Mouse (Mus musculus) midbrain, embryonic 11.5 days (tissue): Measurements from ENCODE around the gene Ints13. TPM values are rescaled to one million over a fixed set of nuclear protein-coding genes. Genes with fewer than 3 reads are reported as not detected.
A peak's percentile ranks its signal among the peaks of the same experiment; 100 is the strongest.

Experiments
- ATAC-seq: fragments of 200-750 bp; cut with Nextera tagmentation; 2 replicates; pipeline ENCODE4 v1.8.0; 2017; ENCODE audit warnings: moderate TSS enrichment, moderate library complexity; ENCODE audit not compliant: low FRiP score
- DNase-seq: peaks from one replicate; pipeline ENCODE4 v3.0.0; 2015; ENCODE audit warnings: low spot score; ENCODE audit errors: missing footprints
- H3K27ac ChIP-seq: fragments of 300-500 bp; sonication (generic); 2 replicates; pipeline ENCODE4 v1.5.1; 2014; ENCODE audit warnings: low read depth, low read length
- H3K27me3 ChIP-seq: fragments of 300-500 bp; sonication (generic); 2 replicates; pipeline ENCODE4 v1.6.1; 2014; ENCODE audit warnings: mild to moderate bottlenecking, low read length, moderate library complexity, mixed read lengths; ENCODE audit not compliant: control insufficient read depth, insufficient read depth
- H3K36me3 ChIP-seq: fragments of 300-500 bp; sonication (generic); 2 replicates; pipeline ENCODE4 v1.6.1; 2014; ENCODE audit warnings: mild to moderate bottlenecking, low read length, moderate library complexity, mixed read lengths; ENCODE audit not compliant: control insufficient read depth, insufficient read depth
- H3K4me1 ChIP-seq: fragments of 300-500 bp; sonication (generic); 2 replicates; pipeline ENCODE4 v1.6.1; 2014; ENCODE audit warnings: low read length; ENCODE audit not compliant: control insufficient read depth, insufficient read depth
- H3K4me2 ChIP-seq: fragments of 300-500 bp; sonication (generic); 2 replicates; pipeline ENCODE4 v1.6.1; 2014; ENCODE audit warnings: mild to moderate bottlenecking, moderate library complexity
- H3K4me3 ChIP-seq: fragments of 300-500 bp; sonication (generic); 2 replicates; pipeline ENCODE4 v1.5.1; 2014; ENCODE audit warnings: low read depth, low read length
- H3K9ac ChIP-seq: fragments of 300-500 bp; sonication (generic); 2 replicates; pipeline ENCODE4 v1.6.1; 2014; ENCODE audit warnings: low read length
- H3K9me3 ChIP-seq: fragments of 300-500 bp; sonication (generic); 2 replicates; pipeline ENCODE4 v1.6.1; 2016; ENCODE audit warnings: low read length; ENCODE audit not compliant: control insufficient read depth
- WGBS: fragments of 180-500 bp; shearing (Covaris S2); extraction: QIAGEN DNeasy Blood & Tissue Kit; methylation state at CpG from one replicate; pipeline ENCODE4 v1.1.7; 2014; 5-methylcytosine and 5-hydroxymethylcytosine counted together
- polyA plus RNA-seq: library from polyadenylated mRNA; unstranded; fragments of >200 nt; fragmentation: Nextera tagmentation; extraction: Ambion mirVana; gene quantifications from 2 replicates; pipeline ENCODE4 v1.2.1, GENCODE M21; 2014

Gene Ints13
- polyA plus RNA-seq, 1 experiment from 2014 or later = 101 TPM

- H3K36me3 ChIP-seq = peaks cover 26% of the 10 kb centered on the region
- peak; percentile 61 for DNase-seq
- no peak overlapping the region for H3K9ac ChIP-seq
- no peaks in the 10 kb centered on the region for H3K9me3 ChIP-seq
- no peak overlapping the region for H3K27ac ChIP-seq
- H3K4me1 ChIP-seq = no peaks in the 10 kb centered on the region
- no peaks in the 10 kb centered on the region for H3K27me3 ChIP-seq
- ATAC-seq = no peak
- H3K4me2 ChIP-seq = no peak overlapping the region
- no peak overlapping the region for H3K4me3 ChIP-seq
Measured at GRCm38 (mm10) chr6:146551326-146551725, 26.3 kb downstream of the Ints13 start.

GRCm38 (mm10) chr6:146550421-146550820 is 27.2 kb downstream of the Ints13 start:
- WGBS = 90% methylated on average over 2 of the region's 2 CpGs
- H3K4me2 ChIP-seq = no peak overlapping the region
- no peaks in the 10 kb centered on the region for H3K27me3 ChIP-seq
- no peak overlapping the region for H3K9ac ChIP-seq
- peaks cover 21% of the 10 kb centered on the region for H3K36me3 ChIP-seq
- no peak overlapping the region for H3K27ac ChIP-seq
- no peaks in the 10 kb centered on the region for H3K9me3 ChIP-seq
- H3K4me3 ChIP-seq = no peak overlapping the region
- no peaks in the 10 kb centered on the region for H3K4me1 ChIP-seq
- ATAC-seq = no peak
- peak; percentile 61 for DNase-seq

GRCm38 (mm10) chr6:146545289-146545865 is 32.3 kb downstream of the Ints13 start:
- no peak overlapping the region for H3K9ac ChIP-seq
- H3K4me1 ChIP-seq = no peaks in the 10 kb centered on the region
- peak; percentile 39 for DNase-seq
- H3K4me3 ChIP-seq = no peak overlapping the region
- no peaks in the 10 kb centered on the region for H3K27me3 ChIP-seq
- H3K4me2 ChIP-seq = no peak overlapping the region
- no peaks in the 10 kb centered on the region for H3K9me3 ChIP-seq
- H3K36me3 ChIP-seq = peaks cover 2% of the 10 kb centered on the region
- H3K27ac ChIP-seq = no peak overlapping the region
- no peak for ATAC-seq
- 84% methylated on average over 4 of the region's 5 CpGs for WGBS

DNA sequence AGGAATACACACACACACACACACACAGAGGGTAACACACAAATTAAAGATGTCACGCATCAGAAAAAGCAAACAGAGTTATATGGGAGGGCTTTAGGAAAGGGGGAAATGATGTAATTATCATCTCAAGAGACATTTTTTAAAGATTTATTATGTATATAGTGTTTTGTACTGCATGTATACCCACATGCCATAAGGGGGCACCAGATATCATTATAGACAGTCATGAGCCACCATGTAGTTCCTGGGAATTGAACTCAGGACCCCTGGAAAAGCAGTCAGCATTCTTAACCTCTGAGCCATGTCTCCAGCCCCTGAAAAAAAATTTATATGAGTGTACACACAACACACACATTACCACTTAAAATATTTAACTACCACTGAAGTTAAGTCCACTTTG is 33.0 kb downstream of the Ints13 start:
- no peak for ATAC-seq
- 90% methylated on average over 1 of the region's 1 CpGs for WGBS

GRCm38 (mm10) chr6:146540386-146540785 is 37.2 kb downstream of the Ints13 start:
- H3K4me2 ChIP-seq = no peak overlapping the region
- no peaks in the 10 kb centered on the region for H3K9me3 ChIP-seq
- H3K4me3 ChIP-seq = no peak overlapping the region
- no peaks in the 10 kb centered on the region for H3K27me3 ChIP-seq
- no peak overlapping the region for H3K9ac ChIP-seq
- H3K4me1 ChIP-seq = no peaks in the 10 kb centered on the region
- H3K27ac ChIP-seq = no peak overlapping the region
- ATAC-seq = no peak
- DNase-seq = no peak
- 88% methylated on average over 3 of the region's 3 CpGs for WGBS
- H3K36me3 ChIP-seq = no peaks in the 10 kb centered on the region

More for the DNA sequence above, 33.0 kb downstream of the Ints13 start:
- peaks cover 2% of the 10 kb centered on the region; the same call in 1 of the 2 replicates for H3K36me3 ChIP-seq
- H3K4me2 ChIP-seq = no peak overlapping the region
- no peak overlapping the region for H3K9ac ChIP-seq
- no peak overlapping the region for H3K27ac ChIP-seq
- H3K27me3 ChIP-seq = no peaks in the 10 kb centered on the region
- H3K4me3 ChIP-seq = no peak overlapping the region
- no peaks in the 10 kb centered on the region for H3K4me1 ChIP-seq
- H3K9me3 ChIP-seq = no peaks in the 10 kb centered on the region
- peak; percentile 31 for DNase-seq

GRCm38 (mm10) chr6:146538661-146539060 is 39.0 kb downstream of the Ints13 start:
- H3K4me3 ChIP-seq = no peak overlapping the region
- DNase-seq (no peak), ATAC-seq (no peak)
- H3K9ac ChIP-seq = no peak overlapping the region
- H3K36me3 ChIP-seq = no peaks in the 10 kb centered on the region
- H3K9me3 ChIP-seq = no peaks in the 10 kb centered on the region
- H3K4me2 ChIP-seq = no peak overlapping the region
- WGBS = 60% methylated on average over 4 of the region's 4 CpGs
- no peak overlapping the region for H3K27ac ChIP-seq
- H3K27me3 ChIP-seq = no peaks in the 10 kb centered on the region
- no peaks in the 10 kb centered on the region for H3K4me1 ChIP-seq

DNA sequence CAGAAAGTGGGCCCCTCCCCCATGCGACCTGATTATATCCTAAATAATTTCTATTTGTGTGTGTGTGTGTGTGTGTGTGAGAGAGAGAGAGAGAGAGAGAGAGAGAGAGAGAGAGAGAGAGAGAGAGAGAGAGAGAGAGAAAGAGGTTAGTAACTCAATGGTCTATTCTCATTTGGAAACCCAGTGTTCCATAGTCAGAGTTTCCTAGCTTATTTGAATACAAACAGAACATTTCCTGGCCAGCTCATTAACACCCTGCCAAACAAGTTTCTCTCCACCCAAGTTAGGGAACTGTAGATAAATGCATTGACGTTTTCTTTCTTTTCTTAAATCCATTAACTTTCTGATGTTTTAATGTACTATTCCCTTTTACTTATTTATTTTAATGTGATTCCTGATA is 39.6 kb downstream of the Ints13 start:
- Histone ChIP-seq H3K27me3 (no peaks in the 10 kb centered on the region), H3K4me2 (no peak overlapping the region), H3K4me3 (no peak overlapping the region), H3K27ac (no peak overlapping the region), H3K9ac (no peak overlapping the region), H3K4me1 (no peaks in the 10 kb centered on the region), H3K36me3 (no peaks in the 10 kb centered on the region), H3K9me3 (no peaks in the 10 kb centered on the region)
- 75% methylated on average over 2 of the region's 2 CpGs for WGBS
- DNase-seq = no peak
- no peak for ATAC-seq

GRCm38 (mm10) chr6:146537111-146537510 is 40.5 kb downstream of the Ints13 start:
- H3K9ac ChIP-seq = no peak overlapping the region
- no peaks in the 10 kb centered on the region for H3K9me3 ChIP-seq
- no peak overlapping the region for H3K4me3 ChIP-seq
- H3K4me2 ChIP-seq = no peak overlapping the region
- no peak for DNase-seq
- H3K27ac ChIP-seq = no peak overlapping the region
- no peaks in the 10 kb centered on the region for H3K4me1 ChIP-seq
- no peak for ATAC-seq
- 89% methylated on average over 4 of the region's 4 CpGs for WGBS
- no peaks in the 10 kb centered on the region for H3K36me3 ChIP-seq
- no peaks in the 10 kb centered on the region for H3K27me3 ChIP-seq

- 96% methylated on average over 5 of the region's 5 CpGs for WGBS
- no peak for ATAC-seq
- Histone ChIP-seq H3K9me3 (no peaks in the 10 kb centered on the region), H3K36me3 (no peaks in the 10 kb centered on the region), H3K27ac (no peak overlapping the region), H3K27me3 (no peaks in the 10 kb centered on the region), H3K4me2 (no peak overlapping the region), H3K4me1 (no peaks in the 10 kb centered on the region), H3K9ac (no peak overlapping the region), H3K4me3 (no peak overlapping the region)
- no peak for DNase-seq
Measured at GRCm38 (mm10) chr6:146535501-146535900, 42.1 kb downstream of the Ints13 start.
